ENCODE assay signal across 24 mouse cellular contexts in genomic region chr8:97108719-97109391, GRCm38 (mm10).
A peak's percentile ranks its signal among the peaks of the same experiment; 100 is the strongest.
DNase-seq lines count a peak whose midpoint lies in the region; ATAC-seq and TF ChIP-seq lines count a peak whose summit lies in the region.
"Had no signal": no experiment of that assay in that cellular context is flagged by ENCODE, and none has a peak within 500 bp of the region (broad histone marks: within the 10 kb centered on the region; RNA-seq: fewer than 3 reads in every experiment).

No protein-coding gene starts in this region.

- WGBS in forebrain, embryonic 13.5 days = 48% methylated on average over 4 of the region's 4 CpGs
- 63% methylated on average over 4 of the region's 4 CpGs for WGBS in forebrain, embryonic 12.5 days
- WGBS in hindbrain, postnatal 0 days = 37% methylated on average over 4 of the region's 4 CpGs
- 46% methylated on average over 4 of the region's 4 CpGs for WGBS in hindbrain, embryonic 13.5 days
- 51% methylated on average over 4 of the region's 4 CpGs for WGBS in midbrain, postnatal 0 days
- 76% methylated on average over 4 of the region's 4 CpGs for WGBS in midbrain, embryonic 10.5 days
- WGBS in forebrain, postnatal 0 days = 34% methylated on average over 4 of the region's 4 CpGs

- H3K4me2 ChIP-seq in forebrain, embryonic 13.5 days = no peak overlapping the region
- H3K4me2 ChIP-seq in forebrain, embryonic 12.5 days = no peak overlapping the region
- no peak overlapping the region for H3K4me2 ChIP-seq in hindbrain, postnatal 0 days (ENCODE audit: low read depth, low read length)
- H3K4me2 ChIP-seq in hindbrain, embryonic 13.5 days = no peak overlapping the region
- H3K4me2 ChIP-seq in midbrain, postnatal 0 days (ENCODE audit: low read depth, low read length, poor library complexity, severe bottlenecking) = no peak overlapping the region
- no peak overlapping the region for H3K4me2 ChIP-seq in forebrain, postnatal 0 days (ENCODE audit: low read depth)
- H3K4me2 ChIP-seq: embryonic facial prominence, embryonic 12.5 days; embryonic facial prominence, embryonic 15.5 days; heart, embryonic 11.5 days; hindbrain, embryonic 12.5 days had no signal

- no peak for TF ChIP-seq CTCF in hindbrain, postnatal 0 days (IDR thresholded peaks at IDR 0.05; ENCODE audit: low read depth)
- no peak for TF ChIP-seq CTCF in midbrain, postnatal 0 days (IDR thresholded peaks at IDR 0.05)
- TF ChIP-seq CTCF in forebrain, postnatal 0 days (IDR thresholded peaks at IDR 0.05; ENCODE audit: low read depth) = no peak

- peak; percentile 7 for DNase-seq in hindbrain, postnatal 0 days (ENCODE audit: low spot score)
- peak; percentile 6 for DNase-seq in midbrain, postnatal 0 days (ENCODE audit: low spot score)
- no peak for DNase-seq in midbrain, embryonic 10.5 days (ENCODE audit: low spot score)
- DNase-seq in forebrain, postnatal 0 days = peak; percentile 37
- DNase-seq in heart, adult 8-10 months (ENCODE audit: low spot score) = no peak
- DNase-seq: adrenal gland, adult 2 months; adrenal gland, postnatal 14 days; cerebellum, adult 18-20 months; cerebellum, adult 9-11 months; gastrocnemius, postnatal 10 days; gastrocnemius, postnatal 36 days; heart, adult 2 months; kidney, adult 18-20 months had no signal

- no peak overlapping the region for H3K9ac ChIP-seq in forebrain, embryonic 13.5 days
- no peak overlapping the region for H3K9ac ChIP-seq in forebrain, embryonic 12.5 days
- no peak overlapping the region for H3K9ac ChIP-seq in hindbrain, postnatal 0 days (replicated peaks; ENCODE audit: low read length)
- no peak overlapping the region for H3K9ac ChIP-seq in hindbrain, embryonic 13.5 days
- no peak overlapping the region for H3K9ac ChIP-seq in midbrain, postnatal 0 days (replicated peaks; ENCODE audit: low read length, poor library complexity, severe bottlenecking)
- H3K9ac ChIP-seq in forebrain, postnatal 0 days = no peak overlapping the region
- H3K9ac ChIP-seq: embryonic facial prominence, embryonic 12.5 days; embryonic facial prominence, embryonic 15.5 days; hindbrain, embryonic 12.5 days had no signal

- no peaks in the 10 kb centered on the region for H3K36me3 ChIP-seq in forebrain, embryonic 13.5 days (ENCODE audit: poor library complexity, severe bottlenecking)
- H3K36me3 ChIP-seq in forebrain, embryonic 12.5 days (replicated peaks) = no peaks in the 10 kb centered on the region
- no peaks in the 10 kb centered on the region for H3K36me3 ChIP-seq in hindbrain, postnatal 0 days (ENCODE audit: insufficient read depth, low read length)
- no peaks in the 10 kb centered on the region for H3K36me3 ChIP-seq in hindbrain, embryonic 13.5 days
- no peaks in the 10 kb centered on the region for H3K36me3 ChIP-seq in midbrain, postnatal 0 days (ENCODE audit: insufficient read depth, low read length)
- no peaks in the 10 kb centered on the region for H3K36me3 ChIP-seq in midbrain, embryonic 10.5 days
- H3K36me3 ChIP-seq in forebrain, postnatal 0 days (ENCODE audit: insufficient read depth) = no peaks in the 10 kb centered on the region
- H3K36me3 ChIP-seq: embryonic facial prominence, embryonic 12.5 days; embryonic facial prominence, embryonic 15.5 days; hindbrain, embryonic 12.5 days had no signal

- peaks cover 4% of the 10 kb centered on the region; the same call in 1 of the 2 replicates for H3K4me1 ChIP-seq in forebrain, embryonic 13.5 days
- no peaks in the 10 kb centered on the region for H3K4me1 ChIP-seq in forebrain, embryonic 12.5 days
- no peaks in the 10 kb centered on the region for H3K4me1 ChIP-seq in hindbrain, postnatal 0 days (ENCODE audit: insufficient read depth, low read length)
- no peaks in the 10 kb centered on the region for H3K4me1 ChIP-seq in hindbrain, embryonic 13.5 days (replicated peaks)
- no peaks in the 10 kb centered on the region for H3K4me1 ChIP-seq in midbrain, postnatal 0 days (ENCODE audit: insufficient read depth, low read length)
- H3K4me1 ChIP-seq in midbrain, embryonic 10.5 days = no peaks in the 10 kb centered on the region
- no peaks in the 10 kb centered on the region for H3K4me1 ChIP-seq in forebrain, postnatal 0 days (ENCODE audit: insufficient read depth)
- H3K4me1 ChIP-seq: embryonic facial prominence, embryonic 12.5 days; embryonic facial prominence, embryonic 15.5 days; hindbrain, embryonic 12.5 days had no signal

- no peak overlapping the region for H3K4me3 ChIP-seq in forebrain, embryonic 13.5 days
- no peak overlapping the region for H3K4me3 ChIP-seq in forebrain, embryonic 12.5 days (replicated peaks)
- H3K4me3 ChIP-seq in hindbrain, postnatal 0 days (ENCODE audit: low read length) = no peak overlapping the region
- H3K4me3 ChIP-seq in hindbrain, embryonic 13.5 days = no peak overlapping the region
- H3K4me3 ChIP-seq in midbrain, postnatal 0 days (ENCODE audit: low read depth, low read length) = no peak overlapping the region
- H3K4me3 ChIP-seq in midbrain, embryonic 10.5 days = no peak overlapping the region
- no peak overlapping the region for H3K4me3 ChIP-seq in forebrain, postnatal 0 days (ENCODE audit: low read depth, low read length)
- H3K4me3 ChIP-seq: embryonic facial prominence, embryonic 12.5 days; embryonic facial prominence, embryonic 15.5 days; heart, adult 2 months; hindbrain, embryonic 12.5 days had no signal

- H3K9me3 ChIP-seq in forebrain, embryonic 13.5 days (replicated peaks) = no peaks in the 10 kb centered on the region
- no peaks in the 10 kb centered on the region for H3K9me3 ChIP-seq in forebrain, embryonic 12.5 days
- no peaks in the 10 kb centered on the region for H3K9me3 ChIP-seq in hindbrain, postnatal 0 days (ENCODE audit: low read length)
- no peaks in the 10 kb centered on the region for H3K9me3 ChIP-seq in hindbrain, embryonic 13.5 days
- no peaks in the 10 kb centered on the region for H3K9me3 ChIP-seq in midbrain, postnatal 0 days (ENCODE audit: low read length)
- H3K9me3 ChIP-seq in midbrain, embryonic 10.5 days (replicated peaks) = no peaks in the 10 kb centered on the region
- no peaks in the 10 kb centered on the region for H3K9me3 ChIP-seq in forebrain, postnatal 0 days (ENCODE audit: low read length)
- H3K9me3 ChIP-seq: embryonic facial prominence, embryonic 12.5 days; embryonic facial prominence, embryonic 15.5 days; hindbrain, embryonic 12.5 days had no signal

- no peaks in the 10 kb centered on the region for H3K27me3 ChIP-seq in forebrain, embryonic 13.5 days
- H3K27me3 ChIP-seq in forebrain, embryonic 12.5 days = no peaks in the 10 kb centered on the region
- no peaks in the 10 kb centered on the region for H3K27me3 ChIP-seq in hindbrain, postnatal 0 days (ENCODE audit: insufficient read depth, low read length)
- no peaks in the 10 kb centered on the region for H3K27me3 ChIP-seq in hindbrain, embryonic 13.5 days
- no peaks in the 10 kb centered on the region for H3K27me3 ChIP-seq in midbrain, postnatal 0 days (ENCODE audit: insufficient read depth, low read length)
- H3K27me3 ChIP-seq in midbrain, embryonic 10.5 days (ENCODE audit: low read depth, poor library complexity, severe bottlenecking) = no peaks in the 10 kb centered on the region
- no peaks in the 10 kb centered on the region for H3K27me3 ChIP-seq in forebrain, postnatal 0 days (ENCODE audit: insufficient read depth, low read length)
- H3K27me3 ChIP-seq: embryonic facial prominence, embryonic 12.5 days; embryonic facial prominence, embryonic 15.5 days; hindbrain, embryonic 12.5 days had no signal

- peak; percentile 83 for ATAC-seq in forebrain, embryonic 13.5 days
- no peak for ATAC-seq in forebrain, embryonic 12.5 days (ENCODE audit: low FRiP score)
- no peak for ATAC-seq in hindbrain, postnatal 0 days
- ATAC-seq in hindbrain, embryonic 13.5 days (ENCODE audit: low FRiP score) = no peak
- no peak for ATAC-seq in midbrain, postnatal 0 days (ENCODE audit: low FRiP score)
- no peak; the same call in 1 of the 2 replicates for ATAC-seq in forebrain, postnatal 0 days
- ATAC-seq: CD4-positive, CD25-positive, alpha-beta regulatory T cell, adult 4 months; hindbrain, embryonic 16.5 days; inflammation-experienced regulatory T-cells, adult 6 months; intestine, embryonic 16.5 days had no signal

- H3K27ac ChIP-seq in forebrain, embryonic 13.5 days = no peak overlapping the region
- no peak overlapping the region for H3K27ac ChIP-seq in forebrain, embryonic 12.5 days
- no peak overlapping the region for H3K27ac ChIP-seq in hindbrain, postnatal 0 days
- H3K27ac ChIP-seq in hindbrain, embryonic 13.5 days = no peak overlapping the region
- H3K27ac ChIP-seq in midbrain, postnatal 0 days (ENCODE audit: low read depth, low read length) = no peak overlapping the region
- no peak overlapping the region for H3K27ac ChIP-seq in midbrain, embryonic 10.5 days (replicated peaks)
- no peak overlapping the region for H3K27ac ChIP-seq in forebrain, postnatal 0 days (ENCODE audit: low read depth, low read length)
- H3K27ac ChIP-seq: embryonic facial prominence, embryonic 12.5 days; embryonic facial prominence, embryonic 15.5 days; heart, adult 2 months; hindbrain, embryonic 12.5 days had no signal

Comparison
In these comparisons a context has a peak if more than half of its experiments do, and no peak if none do; other contexts are left out.
1. DNase-seq: peak in hindbrain, postnatal 0 days (single experiment), midbrain, postnatal 0 days (single experiment) and forebrain, postnatal 0 days (single experiment); none in midbrain, embryonic 10.5 days (single experiment) and heart, adult 8-10 months (single experiment).